Mouse (Mus musculus): ENCODE measurements at regions not wholly inside any gene's neighbourhood (a gene's known extent, or its start where the extent isn't known, plus 50 kb on each side); places are given as distances from the start of the nearest gene placed in this dataset. TPM values are rescaled to one million over a fixed set of nuclear protein-coding genes. Genes with fewer than 3 reads are reported as not detected.
"Not testable (repeated sequence)": the region's sequence is repeated elsewhere in the genome, so short reads cannot be mapped to it uniquely, and the experiment has no call there.

GRCm38 (mm10) chr1:164994247-164994660 is 58.9 kb upstream of the Xcl1 start:
- Histone ChIP-seq H3K9me3 (ENCODE audit: low read length) (no peaks in the 10 kb centered on the region), H3K27ac (ENCODE audit: low read length) (no peak overlapping the region), H3K9ac (replicated peaks; ENCODE audit: low read length) (no peak overlapping the region), H3K4me3 (ENCODE audit: low read length) (no peak overlapping the region), H3K4me2 (replicated peaks; ENCODE audit: low read depth, low read length) (no peak overlapping the region), H3K36me3 (ENCODE audit: insufficient read depth, low read length) (no peaks in the 10 kb centered on the region), H3K27me3 (ENCODE audit: insufficient read depth, low read length) (no peaks in the 10 kb centered on the region), H3K4me1 (ENCODE audit: insufficient read depth, low read length) (no peaks in the 10 kb centered on the region)
- 3% methylated on average over 6 of the region's 6 CpGs for WGBS
- ATAC-seq (ENCODE audit: low FRiP score, low TSS enrichment), result peak; percentile 54; the same call in 1 of the 2 replicates

- H3K36me3 ChIP-seq (ENCODE audit: insufficient read depth, low read length); H3K27me3 ChIP-seq (ENCODE audit: insufficient read depth, low read length); H3K9me3 ChIP-seq (ENCODE audit: low read length); H3K9ac ChIP-seq (replicated peaks; ENCODE audit: low read length); ATAC-seq (ENCODE audit: low FRiP score, low TSS enrichment); H3K4me2 ChIP-seq (replicated peaks; ENCODE audit: low read depth, low read length); H3K4me3 ChIP-seq (ENCODE audit: low read length); H3K4me1 ChIP-seq (ENCODE audit: insufficient read depth, low read length); H3K27ac ChIP-seq (ENCODE audit: low read length): not testable (repeated sequence)
Measured at GRCm38 (mm10) chr1:164993175-164993875, 58.0 kb upstream of the Xcl1 start.

GRCm38 (mm10) chr1:164988982-164989381 is 53.7 kb upstream of the Xcl1 start:
- no peak for ATAC-seq (ENCODE audit: low FRiP score, low TSS enrichment)
- 56% methylated on average over 1 of the region's 1 CpGs for WGBS
- no peak overlapping the region for H3K4me2 ChIP-seq (replicated peaks; ENCODE audit: low read depth, low read length)
- H3K4me3 ChIP-seq (ENCODE audit: low read length), result no peak overlapping the region
- H3K27me3 ChIP-seq (ENCODE audit: insufficient read depth, low read length), result no peaks in the 10 kb centered on the region
- no peak overlapping the region for H3K9ac ChIP-seq (replicated peaks; ENCODE audit: low read length)
- H3K27ac ChIP-seq (ENCODE audit: low read length), result no peak overlapping the region
- H3K36me3 ChIP-seq (ENCODE audit: insufficient read depth, low read length), result no peaks in the 10 kb centered on the region
- H3K4me1 ChIP-seq (ENCODE audit: insufficient read depth, low read length), result no peaks in the 10 kb centered on the region
- peaks cover 16% of the 10 kb centered on the region; the same call in 1 of the 2 replicates for H3K9me3 ChIP-seq (ENCODE audit: low read length)

GRCm38 (mm10) chr1:164988191-164988590 is 52.9 kb upstream of the Xcl1 start:
- H3K9ac ChIP-seq (replicated peaks; ENCODE audit: low read length), result no peak overlapping the region
- H3K36me3 ChIP-seq (ENCODE audit: insufficient read depth, low read length), result no peaks in the 10 kb centered on the region
- H3K27ac ChIP-seq (ENCODE audit: low read length), result no peak overlapping the region
- no peak overlapping the region for H3K4me3 ChIP-seq (ENCODE audit: low read length)
- no peaks in the 10 kb centered on the region for H3K4me1 ChIP-seq (ENCODE audit: insufficient read depth, low read length)
- no peaks in the 10 kb centered on the region for H3K27me3 ChIP-seq (ENCODE audit: insufficient read depth, low read length)
- H3K9me3 ChIP-seq (ENCODE audit: low read length), result peaks cover 17% of the 10 kb centered on the region; the same call in 1 of the 2 replicates
- 71% methylated on average over 3 of the region's 3 CpGs for WGBS
- ATAC-seq (ENCODE audit: low FRiP score, low TSS enrichment), result no peak
- H3K4me2 ChIP-seq (replicated peaks; ENCODE audit: low read depth, low read length), result no peak overlapping the region

- H3K4me3 ChIP-seq (ENCODE audit: low read length); H3K4me2 ChIP-seq (replicated peaks; ENCODE audit: low read depth, low read length); H3K27ac ChIP-seq (ENCODE audit: low read length); H3K36me3 ChIP-seq (ENCODE audit: insufficient read depth, low read length); H3K9ac ChIP-seq (replicated peaks; ENCODE audit: low read length); H3K27me3 ChIP-seq (ENCODE audit: insufficient read depth, low read length); H3K4me1 ChIP-seq (ENCODE audit: insufficient read depth, low read length); ATAC-seq (ENCODE audit: low FRiP score, low TSS enrichment): not testable (repeated sequence)
- 96% methylated on average over 21 of the region's 21 CpGs for WGBS
- peaks cover 17% of the 10 kb centered on the region; the same call in 1 of the 2 replicates for H3K9me3 ChIP-seq (ENCODE audit: low read length)
Measured at GRCm38 (mm10) chr1:164985521-164985920, 50.2 kb upstream of the Xcl1 start.

Small RNA genes lying in the stretch of these regions (microRNA-seq; reads per million reads assigned to microRNA genes)
- not detected for gene Gm26042

Measured in kidney, embryonic 16.5 days (tissue).